Mouse (Mus musculus): ENCODE results near the gene Fuca1.

The Fuca1 gene

GRCm38 (mm10) chr4:135889146-135889883 is 31.2 kb upstream of the Fuca1 start:
- DNase-seq (ENCODE audit: low spot score in 2 of 2) = no peak

- peak; percentile 66 to 78 for DNase-seq (ENCODE audit: low spot score in 2 of 2)
Observed at GRCm38 (mm10) chr4:135889884-135890283, 30.7 kb upstream of the Fuca1 start.

GRCm38 (mm10) chr4:135891539-135891938 is 29.0 kb upstream of the Fuca1 start:
- no peak for DNase-seq (ENCODE audit: low spot score in 2 of 2)

- DNase-seq (ENCODE audit: low spot score in 2 of 2) = no peak
Observed at GRCm38 (mm10) chr4:135892884-135893283, 27.7 kb upstream of the Fuca1 start.

- DNase-seq (ENCODE audit: low spot score in 2 of 2) = no peak
Observed at GRCm38 (mm10) chr4:135895071-135895571, 25.4 kb upstream of the Fuca1 start, which contains the start of gene Cnr2. TSS of gene Cnr2 (plus strand) at chr4:135895394.

- DNase-seq (ENCODE audit: low spot score in 2 of 2) = no peak
Observed at GRCm38 (mm10) chr4:135896157-135896556, 24.4 kb upstream of the Fuca1 start.

GRCm38 (mm10) chr4:135898380-135899049 is 22.0 kb upstream of the Fuca1 start:
- DNase-seq (ENCODE audit: low spot score in 2 of 2) = peak; percentile 36 to 61

- DNase-seq (ENCODE audit: low spot score in 2 of 2) = no peak
Observed at GRCm38 (mm10) chr4:135899050-135899448, 21.5 kb upstream of the Fuca1 start.

GRCm38 (mm10) chr4:135900008-135900407 is 20.5 kb upstream of the Fuca1 start:
- DNase-seq (ENCODE audit: low spot score in 2 of 2) = peak; percentile 43 to 69

- DNase-seq (ENCODE audit: low spot score in 2 of 2) = no peak
Observed at GRCm38 (mm10) chr4:135902606-135903242, 17.8 kb upstream of the Fuca1 start.

- DNase-seq (ENCODE audit: low spot score in 2 of 2) = no peak
Observed at GRCm38 (mm10) chr4:135904810-135905209, 15.7 kb upstream of the Fuca1 start.

- no peak for DNase-seq (ENCODE audit: low spot score in 2 of 2)
Observed at GRCm38 (mm10) chr4:135906633-135907032, 13.9 kb upstream of the Fuca1 start.

GRCm38 (mm10) chr4:135909326-135910066 is 11.0 kb upstream of the Fuca1 start:
- DNase-seq (ENCODE audit: low spot score in 2 of 2) = no peak

GRCm38 (mm10) chr4:135911531-135911930 is 9.0 kb upstream of the Fuca1 start:
- no peak for DNase-seq (ENCODE audit: low spot score in 2 of 2)

GRCm38 (mm10) chr4:135912164-135912563 is 8.4 kb upstream of the Fuca1 start:
- no peak for DNase-seq (ENCODE audit: low spot score in 2 of 2)

GRCm38 (mm10) chr4:135912835-135913234 is 7.7 kb upstream of the Fuca1 start:
- DNase-seq (ENCODE audit: low spot score in 2 of 2) = no peak

- DNase-seq (ENCODE audit: low spot score in 2 of 2) = no peak
Observed at GRCm38 (mm10) chr4:135913433-135913832, 7.1 kb upstream of the Fuca1 start.

- no peak for DNase-seq (ENCODE audit: low spot score in 2 of 2)
Observed at GRCm38 (mm10) chr4:135918635-135919279, 1.8 kb upstream of the Fuca1 start.

GRCm38 (mm10) chr4:135919280-135919639 is 1.3 kb upstream of the Fuca1 start:
- no peak for DNase-seq (ENCODE audit: low spot score in 2 of 2)

- DNase-seq (ENCODE audit: low spot score in 2 of 2) = no peak
Observed at GRCm38 (mm10) chr4:135921257-135922120, 954 bp downstream of the Fuca1 start.
